Mouse (Mus musculus) limb, embryonic 11.5 days (tissue): ENCODE measurements at regions not wholly inside any gene's neighbourhood (a gene's known extent, or its start where the extent isn't known, plus 50 kb on each side); places are given as distances from the start of the nearest gene placed in this dataset. TPM values are rescaled to one million over a fixed set of nuclear protein-coding genes. Genes with fewer than 3 reads are reported as not detected.
"Not testable (repeated sequence)": the region's sequence is repeated elsewhere in the genome, so short reads cannot be mapped to it uniquely, and the experiment has no call there.

Experiments used
- ATAC-seq: fragments of 200-750 bp; cut with Nextera tagmentation; 2 replicates; pipeline ENCODE4 v1.8.0; 2017; ENCODE audit warnings: low read depth; ENCODE audit not compliant: insufficient number of reproducible peaks, low FRiP score, low TSS enrichment
- DNase-seq: peaks from one replicate; pipeline ENCODE4 v3.0.0-alpha.2; 2015; ENCODE audit warnings: low spot score
- H3K27ac ChIP-seq: fragments of 300-500 bp; sonication (generic); replicated peaks from 2 replicates; pipeline ENCODE4 v1.5.1; 2014; ENCODE audit warnings: low read depth, mild to moderate bottlenecking, low read length
- H3K27me3 ChIP-seq: fragments of 300-500 bp; sonication (generic); 2 replicates; pipeline ENCODE4 v1.6.1; 2014; ENCODE audit warnings: mild to moderate bottlenecking, low read length, mixed read lengths; ENCODE audit not compliant: control insufficient read depth, insufficient read depth
- H3K36me3 ChIP-seq: fragments of 300-500 bp; sonication (generic); 2 replicates; pipeline ENCODE4 v1.6.1; 2014; ENCODE audit warnings: mild to moderate bottlenecking, low read length, moderate library complexity, mixed read lengths; ENCODE audit not compliant: control insufficient read depth, insufficient read depth
- H3K4me1 ChIP-seq: fragments of 300-500 bp; sonication (generic); 2 replicates; pipeline ENCODE4 v1.6.1; 2014; ENCODE audit warnings: low read length, mixed read lengths; ENCODE audit not compliant: control insufficient read depth, insufficient read depth
- H3K4me2 ChIP-seq: fragments of 300-500 bp; sonication (generic); 2 replicates; pipeline ENCODE4 v1.6.1; 2014; ENCODE audit warnings: low read depth, mild to moderate bottlenecking, moderate library complexity; ENCODE audit not compliant: severe bottlenecking
- H3K4me3 ChIP-seq: fragments of 300-500 bp; sonication (generic); 2 replicates; pipeline ENCODE4 v1.5.1; 2014; ENCODE audit warnings: low read depth, low read length
- H3K9ac ChIP-seq: fragments of 300-500 bp; sonication (generic); 2 replicates; pipeline ENCODE4 v1.6.1; 2014; ENCODE audit warnings: mild to moderate bottlenecking, low read length
- H3K9me3 ChIP-seq: fragments of 300-500 bp; sonication (generic); 2 replicates; pipeline ENCODE4 v1.6.1; 2016; ENCODE audit warnings: low read length; ENCODE audit not compliant: control insufficient read depth
- WGBS: fragments of 180-500 bp; shearing (Covaris S2); extraction: QIAGEN DNeasy Blood & Tissue Kit; methylation state at CpG from one replicate; pipeline ENCODE4 v1.1.7; 2014; 5-methylcytosine and 5-hydroxymethylcytosine counted together
- microRNA counts: library from miRNA; unstranded; fragments of <30 nt; microRNA quantifications from one replicate; lab custom pipeline; 2016
- microRNA-seq: library from miRNA; unstranded; fragments of <30 nt; microRNA quantifications from one replicate; pipeline ENCODE4, GENCODE M21; 2016

GRCm38 (mm10) chr9:115845091-115845490 is 64.2 kb upstream of the Gadl1 start:
- no peak for ATAC-seq

GRCm38 (mm10) chr9:115847289-115848074 is 61.8 kb upstream of the Gadl1 start:
- no peak overlapping the region for H3K27ac ChIP-seq
- peak overlapping the region; percentile 41; the same call in 1 of the 2 replicates for H3K4me2 ChIP-seq

More at GRCm38 (mm10) chr9:115845091-115845490, 64.2 kb upstream of the Gadl1 start:
- Histone ChIP-seq H3K27me3 (no peaks in the 10 kb centered on the region), H3K27ac (no peak overlapping the region), H3K4me2 (no peak overlapping the region), H3K4me3 (no peak overlapping the region), H3K9me3 (no peaks in the 10 kb centered on the region), H3K9ac (no peak overlapping the region), H3K4me1 (no peaks in the 10 kb centered on the region), H3K36me3 (no peaks in the 10 kb centered on the region)
- 82% methylated on average over 5 of the region's 5 CpGs for WGBS
- no peak for DNase-seq

DNA sequence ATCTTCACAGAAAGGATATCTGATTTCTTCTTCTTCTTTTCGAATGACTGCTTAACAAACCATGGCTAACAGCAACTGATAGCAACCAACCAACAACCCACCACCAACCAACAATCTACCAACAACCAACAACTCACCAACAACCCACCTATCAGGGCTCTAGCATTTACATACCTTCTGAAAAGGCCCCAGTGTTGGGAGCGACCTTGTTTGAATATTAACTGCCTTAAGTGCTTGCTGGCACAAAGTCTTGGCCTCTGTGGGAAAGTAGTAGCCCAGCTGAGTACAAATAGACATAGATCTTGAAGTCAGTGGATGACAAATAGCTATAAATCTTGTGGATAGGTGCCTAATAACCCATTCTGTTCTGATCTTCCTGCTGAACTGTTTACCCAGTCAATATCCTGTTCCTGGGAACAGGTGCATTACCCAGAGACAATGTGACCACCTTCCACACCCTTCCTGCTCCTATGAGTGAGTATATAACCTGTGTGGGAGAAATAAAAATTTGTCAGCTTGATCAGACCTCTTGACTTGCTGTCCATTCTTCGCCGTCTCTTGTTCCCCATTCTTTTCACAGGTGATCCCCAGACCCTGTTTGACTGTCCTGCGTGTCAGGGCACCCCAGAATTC is 55.9 kb upstream of the Gadl1 start:
- H3K9ac ChIP-seq, H3K27ac ChIP-seq, DNase-seq, ATAC-seq, H3K4me2 ChIP-seq, H3K36me3 ChIP-seq, H3K9me3 ChIP-seq, H3K27me3 ChIP-seq, H3K4me1 ChIP-seq, H3K4me3 ChIP-seq: not testable (repeated sequence)
- 86% methylated on average over 5 of the region's 5 CpGs for WGBS

More at GRCm38 (mm10) chr9:115847289-115848074, 61.8 kb upstream of the Gadl1 start:
- no peaks in the 10 kb centered on the region for H3K9me3 ChIP-seq
- no peak overlapping the region; the same call in 1 of the 2 replicates for H3K4me3 ChIP-seq
- DNase-seq (peak; percentile 65), ATAC-seq (peak; percentile 82)
- 35% methylated on average over 12 of the region's 12 CpGs for WGBS
- H3K4me1 ChIP-seq: no peaks in the 10 kb centered on the region
- H3K36me3 ChIP-seq: no peaks in the 10 kb centered on the region
- H3K27me3 ChIP-seq: no peaks in the 10 kb centered on the region
- no peak overlapping the region for H3K9ac ChIP-seq

DNA sequence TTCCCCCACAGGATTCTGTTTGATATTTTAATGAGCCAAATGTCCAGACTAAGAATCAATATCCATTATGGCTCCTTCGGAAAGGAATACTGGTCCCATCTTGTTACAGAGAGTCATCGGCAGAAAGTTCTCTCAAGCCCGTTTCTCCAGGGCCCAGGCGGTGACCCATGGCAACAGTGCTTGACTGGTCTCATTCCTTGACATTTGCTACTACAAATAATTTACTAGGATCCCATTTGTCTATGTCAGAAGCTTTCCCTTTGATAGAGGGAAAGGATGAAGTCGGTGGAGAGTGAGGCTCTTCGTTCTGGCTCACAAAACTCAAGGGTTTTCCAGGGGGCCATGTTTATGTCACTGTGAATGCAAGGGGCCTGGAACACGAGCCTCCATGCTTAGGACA is 52.0 kb upstream of the Gadl1 start:
- no peak overlapping the region for H3K4me2 ChIP-seq
- no peak overlapping the region for H3K4me3 ChIP-seq
- H3K4me1 ChIP-seq: no peaks in the 10 kb centered on the region
- H3K27ac ChIP-seq: no peak overlapping the region
- ATAC-seq (no peak), DNase-seq (no peak)
- no peaks in the 10 kb centered on the region for H3K9me3 ChIP-seq
- H3K9ac ChIP-seq: no peak overlapping the region
- H3K27me3 ChIP-seq: no peaks in the 10 kb centered on the region
- WGBS: 83% methylated on average over 7 of the region's 7 CpGs
- no peaks in the 10 kb centered on the region for H3K36me3 ChIP-seq

DNA sequence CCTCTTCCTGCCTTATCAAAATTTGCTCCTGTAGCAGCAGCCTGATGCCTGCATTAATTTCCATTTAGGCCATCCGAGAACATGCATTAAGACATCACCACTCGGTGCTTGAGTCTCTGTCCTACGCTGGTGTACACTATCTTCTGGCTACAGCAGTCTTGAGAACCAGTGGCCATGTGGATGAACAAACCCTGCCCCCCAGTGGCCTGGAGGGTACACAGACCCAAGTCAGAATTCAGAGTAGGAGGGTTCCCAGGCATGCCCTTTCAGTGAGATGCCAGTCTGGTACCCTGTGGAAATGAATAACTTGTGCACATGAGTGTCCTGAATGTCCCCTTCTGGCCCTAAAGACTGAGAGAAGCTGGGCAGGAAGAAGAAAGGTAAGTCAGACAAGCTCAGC is 50.4 kb upstream of the Gadl1 start:
- no peak overlapping the region for H3K27ac ChIP-seq
- no peaks in the 10 kb centered on the region for H3K9me3 ChIP-seq
- no peaks in the 10 kb centered on the region for H3K36me3 ChIP-seq
- no peak overlapping the region for H3K4me2 ChIP-seq
- H3K4me1 ChIP-seq: no peaks in the 10 kb centered on the region
- DNase-seq (no peak), ATAC-seq (no peak)
- no peaks in the 10 kb centered on the region for H3K27me3 ChIP-seq
- no peak overlapping the region for H3K9ac ChIP-seq
- no peak overlapping the region for H3K4me3 ChIP-seq
- WGBS: 90% methylated on average over 3 of the region's 3 CpGs

MicroRNAs in the stretch of these regions (microRNA counts, 519-probe panel; counts per million panel counts)
- not detected for microRNA mmu-miR-467h+mmu-miR-669d+mmu-miR-669l (lab: Ali Mortazavi, UCI)

Small RNA genes in the stretch of these regions (microRNA-seq; reads per million reads assigned to microRNA genes)
- gene Gm22243 (not detected), gene Gm25510 (not detected), gene Gm26303 (not detected), gene Mir467h (not detected)
